Mouse (Mus musculus): ENCODE results near the gene Cav1. TPM values are rescaled to one million over a fixed set of nuclear protein-coding genes. Genes with fewer than 3 reads are reported as not detected.
A peak's percentile ranks its signal among the peaks of the same experiment; 100 is the strongest.

The Cav1 gene
- polyA plus RNA-seq (2012; rRNA removed), result 60.7 and 61.8 TPM in 2 replicates

DNA sequence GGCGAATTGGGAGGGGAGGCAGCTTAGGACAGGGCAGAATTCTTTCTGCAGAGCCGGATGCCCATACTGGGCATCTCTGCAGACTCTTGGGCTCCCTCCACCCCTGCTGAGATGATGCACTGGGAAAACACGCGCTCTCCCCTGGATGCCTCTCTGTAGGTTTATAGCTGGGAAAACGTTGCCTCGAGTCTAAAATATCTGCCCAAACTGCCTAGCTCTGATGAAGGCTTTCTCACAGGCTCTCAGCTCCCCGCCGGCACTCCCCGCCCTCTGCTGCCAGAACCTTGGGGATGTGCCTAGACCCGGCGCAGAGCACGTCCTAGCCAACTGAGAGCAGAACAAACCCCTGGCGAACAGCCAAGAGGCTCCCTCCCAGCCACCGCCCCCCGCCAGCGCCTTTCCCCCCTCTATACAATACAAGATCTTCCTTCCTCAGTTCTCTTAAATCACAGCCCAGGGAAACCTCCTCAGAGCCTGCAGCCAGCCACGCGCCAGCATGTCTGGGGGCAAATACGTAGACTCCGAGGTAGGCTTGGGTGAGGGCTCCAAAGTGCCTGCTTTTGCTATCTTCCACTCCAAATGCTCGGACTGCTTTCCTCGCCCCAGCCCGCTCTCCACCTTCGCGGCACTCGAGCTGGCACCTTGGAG, at the start of gene Cav1:
TSS of gene Cav1 (plus strand) at position 382 of the 648 bp plus-strand sequence.
- peak within 1 kb of the TSS; percentile 28 for H3K4me3 ChIP-seq (ENCODE audit: extremely low read depth, insufficient read depth, insufficient read length)
- no peak for DNase-seq (ENCODE audit: low read depth in 1 of 2, low spot score in 2 of 2)
- no peaks in the 10 kb centered on the region for H3K36me3 ChIP-seq (ENCODE audit: control insufficient read depth, insufficient read depth, low read length)

GRCm38 (mm10) chr6:17258142-17258541, 48.0 kb upstream of the Cav1 start:
- Histone ChIP-seq H3K27me3 (ENCODE audit: control insufficient read depth, insufficient read depth, low read length) (no peaks in the 10 kb centered on the region), H3K4me3 (ENCODE audit: extremely low read depth, insufficient read depth, insufficient read length) (no peak overlapping the region), H3K27ac (ENCODE audit: insufficient read depth, low read length) (no peak overlapping the region), H3K4me1 (ENCODE audit: control insufficient read depth, insufficient read depth, insufficient read length) (no peaks in the 10 kb centered on the region), H3K36me3 (ENCODE audit: control insufficient read depth, insufficient read depth, low read length) (no peaks in the 10 kb centered on the region)
- 89% methylated on average over 1 of the region's 1 CpGs for WGBS
- DNase-seq (ENCODE audit: low read depth in 1 of 2, low spot score in 2 of 2), result no peak
- TF ChIP-seq POLR2A (IDR thresholded peaks at IDR 0.05; ENCODE audit: low read depth, low read length), result no peak
- TF ChIP-seq CTCF (IDR thresholded peaks at IDR 0.05; ENCODE audit: extremely low read depth, insufficient read depth, insufficient read length, insufficient replicate concordance), result no peak

More for the DNA sequence above, at the start of gene Cav1:
- WGBS, result 3% methylated on average over 26 of the region's 26 CpGs
- peak within 1 kb of the TSS; percentile 26 for H3K27ac ChIP-seq (ENCODE audit: insufficient read depth, low read length)
- peaks cover 2% of the 10 kb centered on the region; the same call in 1 of the 2 replicates for H3K27me3 ChIP-seq (ENCODE audit: control insufficient read depth, insufficient read depth, low read length)
- no peak for TF ChIP-seq POLR2A (IDR thresholded peaks at IDR 0.05; ENCODE audit: low read depth, low read length)
- no peak for TF ChIP-seq CTCF (IDR thresholded peaks at IDR 0.05; ENCODE audit: extremely low read depth, insufficient read depth, insufficient read length, insufficient replicate concordance)
- peaks cover 3% of the 10 kb centered on the region; the same call in 1 of the 2 replicates for H3K4me1 ChIP-seq (ENCODE audit: control insufficient read depth, insufficient read depth, insufficient read length)

- H3K27me3 ChIP-seq (ENCODE audit: control insufficient read depth, insufficient read depth, low read length), result no peaks in the 10 kb centered on the region
- no peak for DNase-seq (ENCODE audit: low read depth in 1 of 2, low spot score in 2 of 2)
- no peak overlapping the region for H3K27ac ChIP-seq (ENCODE audit: insufficient read depth, low read length)
- H3K4me3 ChIP-seq (ENCODE audit: extremely low read depth, insufficient read depth, insufficient read length), result no peak overlapping the region
- H3K4me1 ChIP-seq (ENCODE audit: control insufficient read depth, insufficient read depth, insufficient read length), result no peaks in the 10 kb centered on the region
- H3K36me3 ChIP-seq (ENCODE audit: control insufficient read depth, insufficient read depth, low read length), result no peaks in the 10 kb centered on the region
- no peak for TF ChIP-seq CTCF (IDR thresholded peaks at IDR 0.05; ENCODE audit: extremely low read depth, insufficient read depth, insufficient read length, insufficient replicate concordance)
- WGBS, result 93% methylated on average over 1 of the region's 1 CpGs
Observed at GRCm38 (mm10) chr6:17258911-17259310, 47.2 kb upstream of the Cav1 start.

DNA sequence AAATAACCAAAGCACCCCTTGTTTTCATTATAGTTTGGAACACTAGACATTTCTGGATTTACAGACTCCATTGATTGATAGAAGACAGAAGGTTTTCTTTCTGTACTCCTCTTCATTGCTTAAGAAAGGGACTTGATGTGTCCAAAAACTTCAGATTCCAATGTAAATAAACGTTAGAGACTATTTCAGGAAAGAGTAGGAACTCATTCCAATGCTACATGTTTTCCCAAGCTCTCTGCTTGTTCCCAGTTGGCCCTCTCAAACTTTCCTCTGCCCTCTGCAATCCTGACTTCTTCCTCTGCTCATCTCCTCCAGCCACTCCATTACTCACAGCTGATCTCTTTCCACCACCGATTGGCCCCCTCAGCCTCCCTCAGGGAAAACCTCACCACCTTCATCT, 43.3 kb upstream of the Cav1 start:
- H3K36me3 ChIP-seq (ENCODE audit: control insufficient read depth, insufficient read depth, low read length), result no peaks in the 10 kb centered on the region
- TF ChIP-seq CTCF (IDR thresholded peaks at IDR 0.05; ENCODE audit: extremely low read depth, insufficient read depth, insufficient read length, insufficient replicate concordance), result no peak
- TF ChIP-seq POLR2A (IDR thresholded peaks at IDR 0.05; ENCODE audit: low read depth, low read length), result no peak
- H3K27me3 ChIP-seq (ENCODE audit: control insufficient read depth, insufficient read depth, low read length), result no peaks in the 10 kb centered on the region
- no peak for DNase-seq (ENCODE audit: low read depth in 1 of 2, low spot score in 2 of 2)
- H3K4me1 ChIP-seq (ENCODE audit: control insufficient read depth, insufficient read depth, insufficient read length), result no peaks in the 10 kb centered on the region
- no peak overlapping the region for H3K27ac ChIP-seq (ENCODE audit: insufficient read depth, low read length)
- WGBS, result 69% methylated on average over 2 of the region's 2 CpGs
- H3K4me3 ChIP-seq (ENCODE audit: extremely low read depth, insufficient read depth, insufficient read length), result no peak overlapping the region

GRCm38 (mm10) chr6:17265043-17265442, 41.1 kb upstream of the Cav1 start:
- DNase-seq (ENCODE audit: low read depth in 1 of 2, low spot score in 2 of 2), result no peak

GRCm38 (mm10) chr6:17266466-17266865, 39.7 kb upstream of the Cav1 start:
- DNase-seq (ENCODE audit: low read depth in 1 of 2, low spot score in 2 of 2), result no peak
- WGBS, result 80% methylated on average over 3 of the region's 3 CpGs
- H3K27me3 ChIP-seq (ENCODE audit: control insufficient read depth, insufficient read depth, low read length), result no peaks in the 10 kb centered on the region
- no peak overlapping the region for H3K4me3 ChIP-seq (ENCODE audit: extremely low read depth, insufficient read depth, insufficient read length)
- H3K27ac ChIP-seq (ENCODE audit: insufficient read depth, low read length), result no peak overlapping the region
- no peaks in the 10 kb centered on the region for H3K36me3 ChIP-seq (ENCODE audit: control insufficient read depth, insufficient read depth, low read length)
- TF ChIP-seq CTCF (IDR thresholded peaks at IDR 0.05; ENCODE audit: extremely low read depth, insufficient read depth, insufficient read length, insufficient replicate concordance), result no peak
- no peak for TF ChIP-seq POLR2A (IDR thresholded peaks at IDR 0.05; ENCODE audit: low read depth, low read length)
- no peaks in the 10 kb centered on the region for H3K4me1 ChIP-seq (ENCODE audit: control insufficient read depth, insufficient read depth, insufficient read length)

More at GRCm38 (mm10) chr6:17265043-17265442, 41.1 kb upstream of the Cav1 start:
- WGBS, result 54% methylated on average over 4 of the region's 4 CpGs
- H3K4me3 ChIP-seq (ENCODE audit: extremely low read depth, insufficient read depth, insufficient read length), result no peak overlapping the region
- no peaks in the 10 kb centered on the region for H3K36me3 ChIP-seq (ENCODE audit: control insufficient read depth, insufficient read depth, low read length)
- H3K27ac ChIP-seq (ENCODE audit: insufficient read depth, low read length), result no peak overlapping the region
- no peaks in the 10 kb centered on the region for H3K27me3 ChIP-seq (ENCODE audit: control insufficient read depth, insufficient read depth, low read length)
- TF ChIP-seq POLR2A (IDR thresholded peaks at IDR 0.05; ENCODE audit: low read depth, low read length), result no peak
- TF ChIP-seq CTCF (IDR thresholded peaks at IDR 0.05; ENCODE audit: extremely low read depth, insufficient read depth, insufficient read length, insufficient replicate concordance), result no peak
- no peaks in the 10 kb centered on the region for H3K4me1 ChIP-seq (ENCODE audit: control insufficient read depth, insufficient read depth, insufficient read length)

GRCm38 (mm10) chr6:17278366-17278765, 27.8 kb upstream of the Cav1 start:
- 87% methylated on average over 3 of the region's 3 CpGs for WGBS
- DNase-seq (ENCODE audit: low read depth in 1 of 2, low spot score in 2 of 2), result no peak
- TF ChIP-seq CTCF (IDR thresholded peaks at IDR 0.05; ENCODE audit: extremely low read depth, insufficient read depth, insufficient read length, insufficient replicate concordance), result no peak
- no peak for TF ChIP-seq POLR2A (IDR thresholded peaks at IDR 0.05; ENCODE audit: low read depth, low read length)
- peaks cover 9% of the 10 kb centered on the region for H3K4me1 ChIP-seq (ENCODE audit: control insufficient read depth, insufficient read depth, insufficient read length)
- no peaks in the 10 kb centered on the region for H3K27me3 ChIP-seq (ENCODE audit: control insufficient read depth, insufficient read depth, low read length)
- H3K27ac ChIP-seq (ENCODE audit: insufficient read depth, low read length), result no peak overlapping the region
- H3K36me3 ChIP-seq (ENCODE audit: control insufficient read depth, insufficient read depth, low read length), result no peaks in the 10 kb centered on the region
- H3K4me3 ChIP-seq (ENCODE audit: extremely low read depth, insufficient read depth, insufficient read length), result no peak overlapping the region

Data from spleen, adult 2 months (tissue).